Mouse (Mus musculus) thymus, postnatal 10 days (tissue): Measurements from ENCODE around the gene Nceh1.

ENCODE experiments used
- DNase-seq, 2 experiments: peaks; one replicate each; pipeline ENCODE4 v3.0.0; 2021; ENCODE audit warnings: low spot score in 2 of 2

Gene Nceh1

GRCm38 (mm10) chr3:27190865-27191264 lies 8.1 kb downstream of the Nceh1 start:
- DNase-seq = no peak

GRCm38 (mm10) chr3:27191856-27192255 lies 9.1 kb downstream of the Nceh1 start:
- DNase-seq = no peak

GRCm38 (mm10) chr3:27193844-27194317 lies 11.1 kb downstream of the Nceh1 start:
- DNase-seq = no peak

GRCm38 (mm10) chr3:27195153-27195552 lies 12.4 kb downstream of the Nceh1 start:
- DNase-seq = no peak

GRCm38 (mm10) chr3:27195573-27196227 lies 12.9 kb downstream of the Nceh1 start:
- DNase-seq = no peak

GRCm38 (mm10) chr3:27196529-27196928 lies 13.8 kb downstream of the Nceh1 start:
- no peak for DNase-seq

- no peak for DNase-seq
These were observed 15.1 kb downstream of the Nceh1 start for GRCm38 (mm10) chr3:27197816-27198215.

- no peak for DNase-seq
These were observed 16.4 kb downstream of the Nceh1 start for GRCm38 (mm10) chr3:27199120-27199519.

- DNase-seq = no peak
These were observed 19.1 kb downstream of the Nceh1 start for GRCm38 (mm10) chr3:27201728-27202411.

- no peak for DNase-seq
These were observed 22.3 kb downstream of the Nceh1 start for GRCm38 (mm10) chr3:27205068-27205467.

- no peak for DNase-seq
These were observed 22.9 kb downstream of the Nceh1 start for GRCm38 (mm10) chr3:27205514-27206220.

- no peak for DNase-seq
These were observed 23.4 kb downstream of the Nceh1 start for GRCm38 (mm10) chr3:27206221-27206560.

GRCm38 (mm10) chr3:27206577-27206976 lies 23.8 kb downstream of the Nceh1 start:
- no peak for DNase-seq

- no peak for DNase-seq
These were observed 26.9 kb downstream of the Nceh1 start for GRCm38 (mm10) chr3:27209707-27210106.

GRCm38 (mm10) chr3:27210271-27210670 lies 27.5 kb downstream of the Nceh1 start:
- DNase-seq = no peak

GRCm38 (mm10) chr3:27214016-27214816 lies 31.5 kb downstream of the Nceh1 start:
- DNase-seq = no peak

- no peak for DNase-seq
These were observed 34.6 kb downstream of the Nceh1 start for GRCm38 (mm10) chr3:27217331-27217730.

GRCm38 (mm10) chr3:27218604-27219003 lies 35.8 kb downstream of the Nceh1 start:
- no peak for DNase-seq

- no peak for DNase-seq
These were observed 39.3 kb downstream of the Nceh1 start for GRCm38 (mm10) chr3:27222052-27222451.

GRCm38 (mm10) chr3:27222488-27222887 lies 39.7 kb downstream of the Nceh1 start:
- DNase-seq = no peak

- no peak for DNase-seq
These were observed 45.1 kb downstream of the Nceh1 start for GRCm38 (mm10) chr3:27227629-27228453.
